Mouse (Mus musculus): ENCODE measurements at regions not wholly inside any gene's neighbourhood (a gene's known extent, or its start where the extent isn't known, plus 50 kb on each side); places are given as distances from the start of the nearest gene placed in this dataset.

DNA sequence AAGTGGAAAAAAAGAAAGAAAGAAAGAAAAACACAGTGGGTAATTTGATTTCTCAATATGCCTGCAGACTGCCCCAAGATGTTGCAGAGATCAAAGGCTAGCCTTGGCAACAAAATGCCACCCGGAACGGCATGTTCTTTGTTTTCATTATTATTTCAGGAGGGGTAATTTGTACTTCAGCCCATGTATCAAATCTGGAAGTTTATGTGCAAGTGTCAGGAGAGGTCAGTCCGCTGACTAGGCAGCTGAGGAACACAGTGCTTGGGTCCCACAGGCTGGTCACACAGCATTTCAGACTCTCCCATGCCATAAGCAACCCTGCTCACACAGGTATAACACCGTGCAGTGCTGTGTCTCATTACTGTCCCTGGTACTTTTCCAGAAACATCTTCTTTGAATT, 99.2 kb downstream of the Tex36 start:
- no peak for TF ChIP-seq CTCF (IDR thresholded peaks at IDR 0.05; ENCODE audit: insufficient read depth, low read length)
- TF ChIP-seq POLR2A (IDR thresholded peaks at IDR 0.05; ENCODE audit: borderline replicate concordance, extremely low read depth, low read depth, low read length): no peak
